Mouse (Mus musculus) thymus, adult 2 months (tissue): ENCODE results near the gene Gm17428.

Source experiments
- CTCF ChIP-seq: fragments of 200-500 bp; IDR thresholded peaks from 2 replicates; pipeline ENCODE4 v1.5.1; 2012; ENCODE audit warnings: mild to moderate bottlenecking, control low read depth, low read length, moderate library complexity, borderline replicate concordance; ENCODE audit not compliant: control insufficient read depth, poor library complexity, insufficient read depth; ENCODE audit errors: extremely low read depth
- POLR2A ChIP-seq: fragments of 200-500 bp; IDR thresholded peaks from 2 replicates; pipeline ENCODE4 v1.6.1; 2012; ENCODE audit warnings: mild to moderate bottlenecking, low read length, control low read depth, moderate library complexity; ENCODE audit not compliant: control insufficient read depth, poor library complexity, insufficient read depth; ENCODE audit errors: extremely low read depth

GRCm38 (mm10) chr14:54935904-54936830 is 40.6 kb upstream of the Gm17428 start, which contains the start of gene Cmtm5:
- TF ChIP-seq CTCF (no peak), POLR2A (no peak)
